Mouse (Mus musculus) spleen, adult 2 months (tissue): ENCODE measurements at regions not wholly inside any gene's neighbourhood (a gene's known extent, or its start where the extent isn't known, plus 50 kb on each side); places are given as distances from the start of the nearest gene placed in this dataset.

ENCODE experiments used
- CTCF ChIP-seq: fragments of 200-500 bp; IDR thresholded peaks from 2 replicates; pipeline ENCODE4 v1.5.1; 2011; ENCODE audit warnings: mild to moderate bottlenecking, inconsistent platforms; ENCODE audit not compliant: insufficient read depth, insufficient read length, insufficient replicate concordance; ENCODE audit errors: extremely low read depth
- POLR2A ChIP-seq: fragments of 200-500 bp; IDR thresholded peaks from 2 replicates; pipeline ENCODE4 v1.6.1; 2011; ENCODE audit warnings: low read depth, low read length, inconsistent platforms

- TF ChIP-seq CTCF (no peak), POLR2A (no peak)
Observed at GRCm38 (mm10) chr4:55938383-55938782, 406.1 kb upstream of the Klf4 start.
